ENCODE assay signal across 8 mouse cellular contexts in the genomic region with DNA sequence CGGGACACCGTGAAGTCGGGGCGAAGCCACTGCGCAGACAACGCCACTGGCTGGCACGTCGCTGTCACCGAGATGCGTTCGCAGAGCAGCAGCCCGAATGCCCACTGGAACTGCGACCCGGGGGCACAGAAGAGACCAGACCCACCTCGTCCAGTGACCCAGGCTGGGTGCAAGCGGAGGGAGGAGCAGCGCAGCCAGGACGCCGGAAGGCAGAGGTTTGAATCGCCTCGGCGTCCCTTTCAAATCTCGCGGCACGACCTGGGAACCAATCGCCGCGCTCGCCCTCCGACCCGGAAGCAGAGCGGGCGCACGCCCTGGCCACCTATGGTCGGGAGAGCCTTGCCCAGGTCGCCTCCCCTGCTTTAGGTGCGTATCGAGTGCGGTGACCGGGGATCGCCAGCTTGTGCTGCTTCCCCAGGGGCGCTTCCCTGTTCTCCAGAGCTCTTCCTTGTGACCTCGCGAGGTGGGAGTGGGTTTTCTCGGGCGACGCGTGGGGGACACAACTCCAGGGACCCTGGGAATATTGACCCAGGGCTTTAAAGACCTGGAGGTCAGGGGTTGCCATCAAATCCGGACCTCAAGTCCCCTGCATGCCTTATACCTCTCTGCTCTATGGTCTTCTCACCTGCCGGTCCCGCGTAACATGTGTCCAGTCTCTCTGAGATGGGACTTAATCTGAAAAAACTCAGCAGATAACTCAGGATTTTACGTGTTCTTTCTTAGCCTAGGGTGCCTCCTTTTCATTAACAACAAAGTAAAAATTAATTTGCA. TPM values are rescaled to one million over a fixed set of nuclear protein-coding genes. Genes with fewer than 3 reads are reported as not detected.
DNase-seq lines count a peak whose midpoint lies in the region; ATAC-seq lines count a peak whose summit lies in the region.

A gene (minus strand): TSS at position 235 of the 771 bp plus-strand sequence.
A gene (plus strand): TSS at position 286 of the 771 bp plus-strand sequence.

- 1% methylated on average over 53 of the region's 53 CpGs for WGBS in hindbrain, embryonic 15.5 days

- H3K9me3 ChIP-seq in hindbrain, embryonic 15.5 days, result no peaks in the 10 kb centered on the region

- peak; percentile 90 for DNase-seq in R1 (ENCODE audit: low read depth, low spot score)
- DNase-seq in cerebellum, postnatal 25 days, result peak; percentile 89 to 91
- peak; percentile 83 to 85 for DNase-seq in frontal cortex, postnatal 36 days (ENCODE audit: low spot score in 2 of 2)
- DNase-seq in left cerebral cortex, adult 11 months (ENCODE audit: low spot score), result peak; percentile 68
- DNase-seq in lung, postnatal 4 days, result peak; percentile 90 to 92
- peak; percentile 78 for DNase-seq in retina, postnatal 7 days (ENCODE audit: low read depth, low spot score)
- peak; percentile 60 for DNase-seq in urinary bladder, postnatal 10 days (ENCODE audit: low spot score)

- H3K4me1 ChIP-seq in hindbrain, embryonic 15.5 days (replicated peaks), result peaks cover 13% of the 10 kb centered on the region

- H3K36me3 ChIP-seq in hindbrain, embryonic 15.5 days, result 0 out of 2 replicates have a peak, but pooled peaks cover 13% of the 10 kb centered on the region

- peak within 1 kb of the TSS; percentile 74 for H3K9ac ChIP-seq in hindbrain, embryonic 15.5 days

- ATAC-seq in hindbrain, embryonic 15.5 days (ENCODE audit: low FRiP score, low read depth), result peak; percentile 97

- H3K4me2 ChIP-seq in hindbrain, embryonic 15.5 days, result peak within 1 kb of the TSS; percentile 73

- H3K4me3 ChIP-seq in hindbrain, embryonic 15.5 days, result peak within 1 kb of the TSS; percentile 86

- no peak within 1 kb of the TSS; the same call in 1 of the 2 replicates for H3K27ac ChIP-seq in hindbrain, embryonic 15.5 days (replicated peaks)

- H3K27me3 ChIP-seq in hindbrain, embryonic 15.5 days, result no peaks in the 10 kb centered on the region

RNA-seq across cellular contexts. Expression of the first gene that starts in this region (rescaled TPM):
- polyA plus RNA-seq in hindbrain, embryonic 15.5 days (2015; fragmentation: Nextera tagmentation; extraction: Ambion mirVana), result 2.5 and 2.9 TPM in 2 replicates

RNA-seq across cellular contexts. Expression of the second gene that starts in this region (rescaled TPM):
- 25.2 and 28.2 TPM in 2 replicates for polyA plus RNA-seq in hindbrain, embryonic 15.5 days (2015; fragmentation: Nextera tagmentation; extraction: Ambion mirVana)
